Mouse (Mus musculus): ENCODE results near the gene Fam180a.

The Fam180a gene

DNA sequence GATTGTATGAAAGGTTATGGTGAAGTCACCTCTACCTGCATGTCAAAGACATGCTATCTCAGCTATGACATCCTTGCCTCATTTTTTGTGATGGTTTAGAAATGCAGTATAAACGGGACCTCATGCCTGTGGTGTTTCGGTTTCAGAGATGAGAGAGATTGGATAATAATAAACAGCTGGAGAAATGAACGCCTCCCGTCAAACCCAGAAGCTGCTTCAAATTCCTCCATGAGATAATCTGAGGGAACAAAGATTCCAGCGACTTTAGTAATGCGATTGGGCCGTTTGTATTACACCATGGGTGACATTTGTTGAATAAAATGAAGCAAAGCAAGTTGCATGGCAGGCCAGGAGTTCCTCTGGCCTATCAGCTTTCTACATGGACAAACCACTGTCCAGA lies 16.5 kb downstream of the Fam180a start:
- DNase-seq (ENCODE audit: low spot score), result no peak

DNA sequence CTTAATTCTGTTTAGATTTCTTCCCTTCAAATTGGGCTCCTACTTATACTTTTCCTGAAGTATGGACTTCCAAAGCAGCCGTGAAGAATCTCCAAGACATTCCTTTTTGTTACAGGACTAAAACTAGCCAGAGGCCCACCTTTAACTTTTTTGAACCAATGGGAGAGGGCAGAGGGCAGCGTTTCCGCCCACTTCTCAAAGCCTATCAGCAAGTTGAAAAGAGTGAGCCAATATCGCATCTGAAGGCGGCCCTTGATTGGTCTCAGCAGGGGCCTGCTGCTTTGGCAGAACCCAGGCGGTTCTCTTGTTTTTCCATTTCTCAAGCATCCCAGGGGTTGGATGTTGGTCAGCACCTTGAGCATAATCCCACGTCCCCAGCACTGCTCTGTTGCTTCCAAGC lies 17.9 kb downstream of the Fam180a start, which contains the start of gene Slc13a4:
Gene Slc13a4 (minus strand): TSS at position 95 of the 400 bp plus-strand sequence.
- no peak for DNase-seq (ENCODE audit: low spot score)

DNA sequence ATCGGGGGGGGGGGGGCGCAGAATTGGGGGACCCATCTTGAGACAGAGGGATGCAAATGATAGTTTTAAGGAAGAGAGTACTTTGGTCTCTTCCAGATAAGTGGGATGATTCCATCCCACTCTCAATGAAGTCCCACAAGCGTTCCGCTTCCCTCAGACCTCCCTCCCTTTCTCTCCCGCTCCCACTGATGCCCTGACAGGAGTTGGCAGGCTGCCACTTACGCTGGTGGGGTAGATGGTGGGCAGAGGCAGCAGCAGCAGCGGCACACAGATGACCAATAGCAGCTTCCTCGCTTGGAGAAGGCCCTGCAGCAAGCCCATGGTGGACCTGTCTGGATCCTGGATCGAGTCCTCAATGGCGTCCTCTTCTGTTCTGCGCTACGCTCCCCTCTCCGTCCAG lies 18.8 kb downstream of the Fam180a start:
- DNase-seq (ENCODE audit: low spot score), result no peak

DNA sequence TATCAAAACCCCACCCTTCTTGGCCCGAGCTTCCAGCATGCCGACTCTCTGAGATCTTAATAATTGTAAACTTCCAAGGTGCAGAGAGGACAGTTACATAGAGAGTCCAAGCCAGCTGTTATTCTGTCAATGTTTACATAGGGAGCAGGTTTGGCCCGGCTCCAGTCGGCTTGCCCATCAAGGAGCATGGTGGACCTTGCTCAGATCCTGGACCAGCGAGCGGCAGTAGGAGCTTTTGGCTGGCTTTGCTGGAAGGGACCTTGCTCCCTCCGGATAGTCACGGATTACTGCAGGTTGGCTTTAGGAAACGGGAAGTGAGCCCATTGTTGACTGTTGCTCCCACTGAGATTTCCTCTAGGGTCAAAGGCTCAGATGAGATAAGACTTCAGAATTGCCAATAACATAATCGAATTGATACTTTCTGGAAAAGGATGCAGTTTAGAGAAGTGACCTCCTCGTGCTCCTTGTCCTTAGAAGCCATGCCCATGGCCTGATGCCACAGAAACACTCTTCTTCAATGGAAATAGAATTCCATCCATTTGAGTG lies 22.5 kb downstream of the Fam180a start:
- no peak for DNase-seq (ENCODE audit: low spot score)

DNA sequence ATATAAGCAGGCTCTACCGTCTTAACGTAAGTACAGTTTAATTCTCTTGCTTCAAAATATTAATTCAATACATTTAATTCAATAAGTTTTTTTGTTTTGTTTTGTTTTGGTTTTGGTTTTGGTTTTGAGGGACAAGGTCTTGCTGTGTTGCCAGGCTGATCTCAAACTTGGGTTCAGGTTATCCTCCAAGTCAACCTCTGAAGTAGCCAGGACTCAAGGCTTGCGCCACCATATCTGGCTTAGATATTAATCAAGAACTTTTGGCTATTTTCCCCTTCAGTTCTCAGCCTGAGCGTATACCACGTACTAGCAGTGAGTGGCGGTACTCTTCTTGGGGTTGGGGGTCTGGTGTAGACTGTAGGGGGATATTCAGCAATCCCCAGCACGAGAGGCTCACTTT lies 23.4 kb downstream of the Fam180a start:
- DNase-seq (ENCODE audit: low spot score), result no peak

DNA sequence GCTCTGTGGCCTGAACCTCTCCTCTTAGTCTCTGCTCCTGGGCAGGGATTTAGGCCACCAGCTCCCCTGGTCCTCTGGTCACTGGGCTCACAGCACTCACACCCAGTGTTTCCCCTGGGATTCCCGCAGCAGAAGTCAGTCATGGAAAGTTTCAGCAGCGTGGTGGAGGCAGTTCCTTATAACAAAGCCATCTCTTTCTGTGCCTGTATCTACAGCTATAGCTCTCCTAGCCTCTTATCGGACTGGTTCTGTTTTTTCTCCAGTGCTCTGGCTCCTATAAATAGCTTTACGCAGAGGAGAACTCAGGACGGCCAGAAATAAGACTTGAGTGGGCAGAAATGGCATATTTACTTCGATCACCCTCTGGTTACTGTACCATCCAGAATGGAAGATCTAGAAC lies 27.6 kb downstream of the Fam180a start:
- no peak for DNase-seq (ENCODE audit: low spot score)

DNA sequence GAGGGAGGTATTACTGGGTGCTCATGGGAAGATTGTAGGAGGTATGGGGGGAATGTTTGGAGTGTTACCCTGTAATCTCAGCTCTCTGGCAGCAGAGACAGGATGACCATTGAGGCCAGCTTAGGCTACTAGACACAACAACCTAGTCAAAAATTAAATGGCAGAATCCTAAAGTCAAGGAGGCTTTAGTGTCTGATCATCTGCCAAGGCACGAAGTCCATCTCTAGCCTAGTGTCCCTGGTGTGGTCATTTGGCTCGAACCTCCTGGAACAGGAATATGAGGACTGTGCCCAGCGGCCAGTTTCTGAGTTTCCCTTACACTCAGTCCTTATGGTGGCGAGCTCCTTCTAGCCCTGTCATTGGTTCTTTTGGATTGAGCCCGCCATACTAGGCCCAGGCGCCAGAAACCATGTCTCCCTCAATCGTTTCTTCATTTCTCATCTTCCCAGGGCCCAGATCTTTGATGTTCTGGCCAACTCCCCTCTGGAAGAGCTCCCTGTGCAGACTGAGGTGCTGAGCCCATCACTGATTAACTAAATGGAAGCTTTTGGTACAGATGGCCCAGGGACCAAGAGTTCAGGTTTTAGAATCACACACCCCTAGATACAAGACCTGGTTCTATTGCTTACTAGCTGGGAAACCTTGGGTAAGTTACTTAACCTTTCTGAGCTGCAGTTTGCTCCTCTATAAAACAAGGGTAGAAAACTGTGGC lies 28.3 kb downstream of the Fam180a start:
- DNase-seq (ENCODE audit: low spot score), result no peak

DNA sequence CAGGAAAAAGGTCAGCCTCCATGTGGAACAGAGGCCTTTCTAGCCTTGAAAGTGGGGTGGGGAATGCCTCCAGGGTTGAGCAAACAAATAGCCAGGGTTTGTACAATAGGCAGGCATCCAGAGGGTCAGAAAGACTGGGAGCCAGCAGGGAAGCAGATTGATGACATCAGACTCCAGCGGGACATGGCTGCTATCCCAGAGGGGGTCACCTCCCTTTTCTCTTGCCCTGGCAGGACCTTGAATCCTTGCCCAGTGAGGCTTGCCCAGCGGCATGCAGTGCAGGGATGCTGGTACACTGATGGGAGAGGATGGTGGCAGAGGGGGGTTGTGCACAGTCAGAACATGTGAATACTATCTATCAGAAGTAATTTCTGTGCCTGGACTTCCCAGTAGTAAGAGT lies 28.9 kb downstream of the Fam180a start:
- peak; percentile 77 for DNase-seq (ENCODE audit: low spot score)

DNA sequence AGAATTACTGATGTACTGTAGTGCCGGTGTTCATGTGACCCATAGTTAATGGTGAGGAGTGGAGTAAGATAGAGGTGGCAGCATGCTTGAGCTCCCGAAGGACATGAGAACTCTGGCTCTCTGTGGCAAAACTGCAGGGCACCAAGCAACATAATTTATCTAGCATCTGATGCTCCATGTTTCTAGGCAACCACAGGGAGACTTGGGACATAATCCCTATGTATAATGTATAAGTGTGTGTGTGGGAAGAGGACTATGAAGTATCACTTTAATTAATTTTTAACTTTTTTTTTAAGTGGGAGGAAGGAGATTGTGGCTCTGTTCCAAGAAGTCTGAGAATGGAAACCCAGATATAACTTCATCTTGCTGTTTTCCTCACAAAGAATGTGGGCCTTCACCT lies 31.0 kb downstream of the Fam180a start:
- no peak for DNase-seq (ENCODE audit: low spot score)

DNA sequence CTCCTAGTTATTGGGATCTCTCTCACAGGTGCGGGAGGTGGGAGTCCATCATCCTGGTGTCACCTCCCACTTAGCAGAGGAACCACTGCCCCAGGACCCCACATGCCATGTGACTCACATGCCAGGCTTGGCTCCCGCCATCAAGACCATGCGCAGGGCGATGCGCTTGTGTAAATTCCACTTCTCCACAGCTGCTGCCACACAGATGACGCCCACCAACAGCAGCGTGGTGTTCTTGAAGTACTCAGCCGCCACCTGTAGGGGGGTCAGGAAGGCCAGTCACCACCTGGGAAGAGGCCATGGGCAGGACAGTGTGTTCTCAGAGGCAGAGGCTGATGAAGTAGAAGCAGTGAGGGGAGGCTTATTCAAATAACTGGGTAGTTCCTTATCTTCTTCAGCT lies 36.3 kb downstream of the Fam180a start:
- no peak for DNase-seq (ENCODE audit: low spot score)

DNA sequence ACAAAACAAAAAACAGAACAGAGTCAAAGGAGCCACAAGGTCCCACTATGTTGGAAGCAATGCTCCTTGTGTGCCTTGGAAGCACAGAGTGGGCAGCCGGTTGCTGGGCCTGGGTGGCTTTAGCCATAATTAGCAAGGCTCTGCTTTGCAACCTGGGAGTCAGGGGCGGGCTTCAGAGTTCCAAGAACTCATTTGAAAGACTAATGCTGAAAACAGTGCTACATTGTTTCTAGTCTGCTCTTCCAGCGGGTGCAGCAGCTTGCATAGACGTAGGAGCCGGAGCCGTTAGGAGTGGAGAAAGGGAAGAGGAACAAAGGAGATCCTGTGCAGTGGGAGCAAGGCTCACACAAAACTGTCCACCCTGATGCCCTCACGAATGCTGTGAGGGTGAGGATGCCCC lies 37.0 kb downstream of the Fam180a start:
- DNase-seq (ENCODE audit: low spot score), result no peak

DNA sequence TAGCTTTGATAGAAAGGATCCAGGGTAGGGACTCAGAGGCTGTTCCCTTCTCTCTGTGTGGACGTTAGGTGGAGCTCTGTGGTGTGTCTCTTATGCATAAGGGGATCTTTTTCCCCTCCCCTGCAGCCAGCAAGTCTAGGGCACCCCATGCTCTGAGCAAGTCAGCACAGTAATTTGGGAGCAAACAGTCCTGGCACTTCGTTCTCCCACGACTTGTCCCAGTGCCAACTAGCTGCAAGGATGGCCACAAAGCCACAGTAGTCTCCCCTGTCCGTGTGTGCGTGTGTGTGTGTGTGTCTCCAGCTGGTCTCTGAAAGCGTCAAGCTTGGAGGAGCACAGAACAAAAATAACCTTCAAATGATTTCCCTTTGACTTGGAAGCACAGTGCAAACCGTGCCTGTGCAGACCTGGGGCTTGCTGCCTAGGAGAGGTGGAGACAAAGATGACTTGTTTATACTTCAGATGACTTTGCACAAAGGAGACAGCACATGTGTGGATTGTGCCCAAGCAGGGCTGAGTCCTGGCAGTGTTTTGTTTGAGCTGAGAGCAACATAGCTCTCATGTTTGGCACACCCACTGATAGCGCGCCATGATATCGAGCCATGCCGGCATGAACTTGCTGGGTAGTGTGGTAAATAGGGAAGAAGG lies 37.7 kb downstream of the Fam180a start:
- DNase-seq (ENCODE audit: low spot score), result peak; percentile 90

DNA sequence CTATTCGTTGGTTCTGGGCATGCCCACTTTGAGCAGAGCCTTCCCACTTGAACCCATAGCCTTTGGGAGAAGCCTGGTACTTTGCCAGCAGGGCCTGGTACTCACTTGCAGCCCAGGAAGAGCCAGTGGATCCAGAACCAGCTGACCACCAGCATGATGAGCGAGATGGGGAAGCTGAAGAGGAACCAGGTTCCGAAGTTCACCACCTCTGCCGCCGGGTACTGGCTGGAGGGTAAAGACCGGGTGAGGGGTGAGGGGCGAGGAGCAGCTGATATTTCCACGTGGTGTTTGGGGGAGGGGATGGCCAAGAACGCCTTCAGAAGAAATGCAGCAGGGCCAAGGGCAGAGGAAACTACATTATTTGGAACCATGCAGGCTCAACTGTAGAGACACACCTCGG lies 46.6 kb downstream of the Fam180a start:
- no peak for DNase-seq (ENCODE audit: low spot score)

DNA sequence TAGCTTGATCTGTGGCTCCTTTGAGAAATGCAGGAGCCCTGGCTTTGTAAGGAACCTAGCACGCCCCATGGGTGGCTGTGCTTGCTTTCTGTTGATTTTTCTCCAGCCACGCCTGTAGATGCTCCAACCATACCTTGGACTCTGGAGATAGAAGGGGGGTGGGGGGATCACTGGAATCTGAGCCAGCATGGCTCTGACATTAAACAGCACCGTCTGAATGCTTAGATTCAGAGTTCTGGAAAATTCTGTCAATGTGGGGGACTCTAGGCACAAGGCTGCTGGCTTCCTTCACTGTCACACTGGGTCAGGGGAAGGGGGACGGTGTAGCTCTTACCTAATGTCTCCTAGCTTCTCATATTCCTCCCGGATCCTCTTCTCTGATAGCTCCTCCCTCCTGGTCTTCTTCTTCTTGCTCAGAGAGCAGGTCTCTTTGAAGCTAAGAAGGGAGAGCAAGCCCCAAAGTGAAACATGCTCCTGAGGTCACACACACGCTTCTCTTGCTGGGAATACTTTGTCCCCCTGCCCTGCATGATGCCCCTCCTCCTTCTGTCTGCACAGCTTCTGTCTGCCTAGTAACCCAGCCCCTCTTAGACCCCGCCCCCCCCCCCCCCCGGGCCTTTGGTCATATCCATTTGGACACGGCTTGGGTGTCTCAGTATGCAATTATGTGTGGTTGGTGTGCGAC lies 47.9 kb downstream of the Fam180a start:
- DNase-seq (ENCODE audit: low spot score), result no peak

DNA sequence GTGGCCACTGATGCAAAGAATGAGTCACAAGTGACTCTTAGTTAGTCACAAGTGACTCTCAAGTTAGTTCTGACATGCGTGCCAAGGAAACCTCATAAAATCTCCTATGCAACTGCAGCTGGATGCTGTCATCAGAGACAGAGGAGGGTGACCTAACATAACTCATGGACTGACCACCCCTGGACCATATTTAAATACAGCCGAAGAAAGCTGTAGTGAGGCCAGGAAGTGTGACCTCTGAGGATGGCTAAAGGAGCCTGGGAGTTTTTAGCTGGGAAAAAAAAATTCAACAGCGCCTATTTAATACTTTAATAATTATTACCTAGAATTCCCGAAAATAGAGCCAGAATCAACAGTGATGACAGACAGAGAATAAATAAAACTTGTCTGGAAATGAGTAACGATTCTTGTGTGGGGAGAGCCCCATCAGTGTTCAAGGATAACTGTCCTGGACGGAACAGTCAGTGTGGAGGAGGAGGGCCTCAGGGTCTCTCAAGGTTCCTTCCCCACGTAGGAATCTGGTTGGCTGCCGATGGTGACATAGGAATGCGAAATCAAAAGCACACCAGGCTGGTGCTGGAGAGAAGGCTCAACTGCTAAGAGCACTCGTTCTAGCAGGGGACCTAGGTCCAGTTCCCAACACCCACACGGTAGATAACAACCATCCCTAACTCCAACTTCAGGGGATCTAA lies 52.4 kb downstream of the Fam180a start:
- peak; percentile 37 for DNase-seq (ENCODE audit: low spot score)

DNA sequence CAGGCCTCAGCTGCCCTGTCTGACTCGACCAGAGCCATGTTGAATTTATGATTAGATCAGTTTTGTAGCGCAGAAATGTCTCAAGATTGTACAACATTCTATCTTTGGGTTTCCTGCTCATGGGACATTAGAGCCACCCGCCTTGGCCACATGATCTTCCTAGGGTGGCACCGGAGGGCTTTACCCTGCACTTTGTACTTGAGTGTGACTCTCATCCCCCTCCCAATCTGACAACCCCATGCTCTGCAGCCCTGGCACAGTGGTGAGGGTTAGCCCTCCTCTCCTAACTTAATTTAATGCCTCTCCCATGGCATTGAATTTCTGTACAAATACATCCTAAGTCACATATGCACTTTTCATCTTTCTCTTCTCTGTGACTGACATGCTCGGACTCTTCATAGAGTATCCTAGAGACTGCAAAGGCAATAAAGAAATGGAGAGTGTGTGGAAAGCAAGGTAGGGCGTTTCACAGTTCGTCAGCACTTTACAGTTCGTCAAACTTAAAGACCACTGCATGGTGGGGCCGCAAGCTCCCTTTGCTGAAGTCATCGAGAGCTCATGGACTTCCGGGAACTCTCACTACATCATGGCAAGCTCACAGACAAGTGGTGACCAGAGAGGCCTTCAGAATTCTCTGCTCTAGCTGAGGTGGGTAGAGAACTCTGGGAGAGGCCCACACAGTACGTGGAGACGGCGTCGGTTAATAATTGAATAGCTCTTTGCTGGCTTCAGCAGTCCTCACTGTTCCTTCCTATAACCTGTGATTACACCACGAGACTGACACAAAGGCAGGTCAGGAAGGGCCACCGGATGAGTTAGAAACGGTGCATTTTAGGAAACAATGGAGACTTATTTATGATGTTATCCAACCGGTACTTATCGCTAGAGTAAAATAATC lies 53.8 kb downstream of the Fam180a start:
- no peak for DNase-seq (ENCODE audit: low spot score)

DNA sequence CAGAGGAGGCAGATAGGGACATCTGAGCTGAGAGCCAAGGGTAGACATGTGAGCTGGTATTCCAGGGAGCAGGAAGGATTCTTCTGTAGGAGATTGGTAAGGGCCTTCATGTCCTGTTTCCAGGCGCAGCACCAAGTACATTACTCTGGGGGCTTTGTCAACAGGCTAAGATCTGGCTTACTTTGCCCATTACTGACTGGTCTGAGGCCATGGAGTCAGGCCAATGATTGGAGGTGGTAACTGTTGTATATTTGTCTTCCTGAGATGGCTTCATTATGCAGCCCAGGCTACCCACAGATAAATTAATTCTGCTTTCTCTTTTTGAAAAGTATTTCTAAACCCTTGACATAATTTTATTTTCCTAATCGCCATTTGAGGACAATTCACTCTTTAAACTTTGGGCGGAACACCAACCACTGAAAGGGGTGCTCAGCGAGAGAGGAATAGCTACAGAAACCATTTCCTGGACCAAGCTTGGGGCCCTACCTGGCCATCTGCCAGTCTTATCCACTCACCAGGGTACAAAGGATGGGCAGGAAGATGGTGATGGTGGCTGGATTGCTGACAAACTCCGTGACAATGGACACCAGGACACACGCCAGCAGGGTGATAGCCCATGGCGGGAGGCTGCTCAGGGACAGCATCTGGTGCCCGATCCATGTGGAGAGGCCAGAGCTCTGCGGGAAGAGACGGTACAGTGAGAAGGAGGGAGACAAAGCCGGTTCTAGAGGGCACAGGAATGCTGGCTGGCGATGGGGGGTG lies 54.7 kb downstream of the Fam180a start:
- DNase-seq (ENCODE audit: low spot score), result no peak

DNA sequence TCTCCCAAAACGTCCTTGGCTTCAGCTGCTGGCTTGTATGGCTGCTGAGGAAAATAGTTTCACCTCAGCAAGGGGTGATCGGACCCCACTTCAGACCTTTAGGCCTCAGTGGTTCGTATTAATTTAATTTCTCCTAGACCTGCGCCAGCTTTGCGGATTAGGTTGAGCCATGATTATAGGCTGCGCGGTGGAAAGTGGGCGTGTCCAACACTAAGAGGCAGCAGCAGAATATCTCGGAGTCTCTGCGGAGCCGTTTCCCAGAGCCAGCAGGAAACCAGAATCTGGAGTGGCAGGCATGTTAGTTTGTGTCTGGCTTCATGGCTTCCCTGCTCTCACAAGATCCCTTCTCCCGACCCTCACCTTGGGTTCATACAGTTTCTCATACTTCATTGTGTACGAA lies 56.3 kb downstream of the Fam180a start:
- DNase-seq (ENCODE audit: low spot score), result no peak

DNA sequence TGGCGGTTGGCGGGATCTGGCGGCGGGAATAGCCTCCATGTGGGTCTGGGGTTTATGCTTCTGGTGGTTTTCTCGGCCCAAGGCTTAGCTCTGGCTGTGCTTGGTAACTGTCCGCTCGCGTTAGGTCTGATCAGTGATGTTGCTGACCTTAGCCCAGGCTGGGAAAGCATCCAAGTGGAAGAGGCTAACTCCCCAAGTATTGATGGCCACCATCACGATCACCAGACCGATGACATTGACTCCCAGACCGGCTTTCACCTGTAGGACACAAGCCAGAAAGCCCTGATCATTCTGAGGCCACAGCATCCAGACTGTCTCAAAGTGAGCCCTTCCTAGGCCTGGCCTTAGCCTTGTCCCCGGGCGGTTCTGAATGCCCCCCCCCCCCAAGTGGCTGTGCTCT lies 57.2 kb downstream of the Fam180a start:
- no peak for DNase-seq (ENCODE audit: low spot score)

DNA sequence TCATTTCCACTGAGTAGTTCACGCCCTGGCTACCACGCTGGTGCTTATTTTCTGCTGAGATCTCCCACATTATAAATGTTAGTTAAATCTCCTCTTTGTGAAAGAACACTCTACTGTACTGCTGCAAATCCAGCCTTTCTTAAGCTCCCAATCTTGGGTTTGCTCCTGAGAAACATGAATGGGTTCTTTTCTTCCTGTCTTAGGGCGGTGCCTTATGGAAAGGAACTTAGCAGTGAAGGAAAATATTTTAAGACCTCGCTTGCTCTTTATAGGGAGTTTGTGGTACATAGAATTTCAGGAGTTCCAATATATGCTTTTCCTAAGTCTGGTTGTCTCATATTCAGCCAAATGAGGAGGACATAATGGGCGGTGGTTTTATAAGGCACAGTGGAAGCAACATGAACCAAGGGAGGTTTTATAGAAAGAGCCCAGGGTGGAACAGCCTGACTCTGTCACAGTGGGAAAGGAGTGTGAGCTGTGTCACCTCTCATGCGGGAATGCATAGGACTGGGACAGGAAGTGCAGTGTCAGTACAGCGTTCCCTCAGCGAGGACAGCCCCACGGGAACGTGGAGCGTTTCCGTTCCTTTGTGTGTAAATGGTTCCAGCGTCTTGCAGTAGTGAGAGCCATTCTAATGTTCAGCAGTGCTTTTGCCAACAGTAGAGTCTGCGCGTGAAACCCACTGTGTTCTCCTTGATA lies 60.2 kb downstream of the Fam180a start:
- DNase-seq (ENCODE audit: low spot score), result no peak
